Mouse (Mus musculus) kidney, adult 2 months (tissue): Measurements from ENCODE around the gene Adat3.
"Not testable (repeated sequence)": the region's sequence is repeated elsewhere in the genome, so short reads cannot be mapped to it uniquely, and the experiment has no call there.

ENCODE experiments used
- CTCF ChIP-seq: fragments of 200-500 bp; conservative IDR thresholded peaks from 2 replicates; pipeline ENCODE4 v1.5.1; 2011; ENCODE audit warnings: low read depth, mild to moderate bottlenecking, control low read depth, low read length, moderate library complexity, mixed read lengths; ENCODE audit not compliant: insufficient read depth, insufficient read length
- POLR2A ChIP-seq: fragments of 200-500 bp; IDR thresholded peaks from one replicate; pipeline ENCODE4 v1.6.1; 2011; ENCODE audit warnings: low read depth, low read length, control low read depth

GRCm38 (mm10) chr10:80649910-80650309, 47.2 kb downstream of the Adat3 start:
- not testable (repeated sequence) for TF ChIP-seq CTCF, POLR2A
